Mouse (Mus musculus): ENCODE results near the gene Eif2a. TPM values are rescaled to one million over a fixed set of nuclear protein-coding genes. Genes with fewer than 3 reads are reported as not detected.
A peak's percentile ranks its signal among the peaks of the same experiment; 100 is the strongest.

Eif2a gene
- polyA plus RNA-seq, 1 experiment from 2014 or later: 47.1 TPM

- H3K36me3 ChIP-seq: no peaks in the 10 kb centered on the region
- no peak overlapping the region for H3K4me3 ChIP-seq
- H3K4me1 ChIP-seq: no peaks in the 10 kb centered on the region
- no peak overlapping the region for H3K9ac ChIP-seq (replicated peaks)
- H3K27ac ChIP-seq (replicated peaks): no peak overlapping the region
- H3K27me3 ChIP-seq: no peaks in the 10 kb centered on the region
- H3K4me2 ChIP-seq (replicated peaks): no peak overlapping the region
- H3K9me3 ChIP-seq: no peaks in the 10 kb centered on the region
- ATAC-seq (replicated peaks): no peak
Observed at GRCm38 (mm10) chr3:58511581-58511980, 14.0 kb upstream of the Eif2a start.

GRCm38 (mm10) chr3:58512740-58513139 lies 12.9 kb upstream of the Eif2a start:
- Histone ChIP-seq H3K9ac (replicated peaks) (no peak overlapping the region), H3K9me3 (no peaks in the 10 kb centered on the region), H3K27ac (replicated peaks) (no peak overlapping the region), H3K36me3 (no peaks in the 10 kb centered on the region), H3K4me3 (no peak overlapping the region), H3K4me2 (replicated peaks) (no peak overlapping the region), H3K27me3 (no peaks in the 10 kb centered on the region), H3K4me1 (no peaks in the 10 kb centered on the region)
- ATAC-seq (replicated peaks): no peak
- WGBS: 87% methylated on average over 3 of the region's 3 CpGs

GRCm38 (mm10) chr3:58513483-58513882 lies 12.1 kb upstream of the Eif2a start:
- WGBS: 88% methylated on average over 4 of the region's 4 CpGs
- Histone ChIP-seq H3K27ac (replicated peaks) (no peak overlapping the region), H3K4me2 (replicated peaks) (no peak overlapping the region), H3K27me3 (no peaks in the 10 kb centered on the region), H3K4me3 (no peak overlapping the region), H3K9ac (replicated peaks) (no peak overlapping the region), H3K4me1 (no peaks in the 10 kb centered on the region), H3K36me3 (no peaks in the 10 kb centered on the region), H3K9me3 (no peaks in the 10 kb centered on the region)
- ATAC-seq (replicated peaks): no peak

- Histone ChIP-seq H3K27ac (replicated peaks) (no peak overlapping the region), H3K4me2 (replicated peaks) (no peak overlapping the region), H3K9me3 (no peaks in the 10 kb centered on the region), H3K4me1 (no peaks in the 10 kb centered on the region), H3K36me3 (peaks cover 6% of the 10 kb centered on the region; the same call in 1 of the 2 replicates), H3K4me3 (no peak overlapping the region), H3K9ac (replicated peaks) (no peak overlapping the region), H3K27me3 (no peaks in the 10 kb centered on the region)
- no peak for ATAC-seq (replicated peaks)
- WGBS: 83% methylated on average over 1 of the region's 1 CpGs
Observed at GRCm38 (mm10) chr3:58515947-58516601, 9.5 kb upstream of the Eif2a start.

GRCm38 (mm10) chr3:58516602-58516976 lies 9.0 kb upstream of the Eif2a start:
- Histone ChIP-seq H3K36me3 (peaks cover 11% of the 10 kb centered on the region; the same call in 1 of the 2 replicates), H3K4me3 (no peak overlapping the region), H3K9me3 (no peaks in the 10 kb centered on the region), H3K4me2 (replicated peaks) (no peak overlapping the region), H3K27ac (replicated peaks) (no peak overlapping the region), H3K27me3 (no peaks in the 10 kb centered on the region), H3K4me1 (no peaks in the 10 kb centered on the region), H3K9ac (replicated peaks) (no peak overlapping the region)
- no peak for ATAC-seq (replicated peaks)
- WGBS: 82% methylated on average over 7 of the region's 7 CpGs

GRCm38 (mm10) chr3:58517258-58517657 lies 8.4 kb upstream of the Eif2a start:
- H3K27me3 ChIP-seq: no peaks in the 10 kb centered on the region
- no peak overlapping the region for H3K27ac ChIP-seq (replicated peaks)
- H3K36me3 ChIP-seq: peaks cover 14% of the 10 kb centered on the region; the same call in 1 of the 2 replicates
- H3K4me1 ChIP-seq: no peaks in the 10 kb centered on the region
- no peak overlapping the region for H3K4me2 ChIP-seq (replicated peaks)
- H3K4me3 ChIP-seq: no peak overlapping the region
- no peak overlapping the region for H3K9ac ChIP-seq (replicated peaks)
- ATAC-seq (replicated peaks): no peak
- 87% methylated on average over 5 of the region's 5 CpGs for WGBS
- H3K9me3 ChIP-seq: no peaks in the 10 kb centered on the region

GRCm38 (mm10) chr3:58517800-58518199 lies 7.8 kb upstream of the Eif2a start:
- Histone ChIP-seq H3K4me3 (no peak overlapping the region), H3K4me2 (replicated peaks) (no peak overlapping the region), H3K27ac (replicated peaks) (no peak overlapping the region), H3K9ac (replicated peaks) (no peak overlapping the region), H3K9me3 (no peaks in the 10 kb centered on the region), H3K27me3 (no peaks in the 10 kb centered on the region), H3K36me3 (peaks cover 19% of the 10 kb centered on the region), H3K4me1 (no peaks in the 10 kb centered on the region)
- ATAC-seq (replicated peaks): no peak
- WGBS: 81% methylated on average over 5 of the region's 5 CpGs

GRCm38 (mm10) chr3:58518962-58519361 lies 6.7 kb upstream of the Eif2a start:
- Histone ChIP-seq H3K27ac (replicated peaks) (no peak overlapping the region), H3K27me3 (no peaks in the 10 kb centered on the region), H3K4me1 (peaks cover 5% of the 10 kb centered on the region; the same call in 1 of the 2 replicates), H3K9ac (replicated peaks) (no peak overlapping the region), H3K36me3 (peaks cover 28% of the 10 kb centered on the region), H3K9me3 (no peaks in the 10 kb centered on the region), H3K4me2 (replicated peaks) (no peak overlapping the region), H3K4me3 (no peak overlapping the region)
- no peak for ATAC-seq (replicated peaks)
- WGBS: 93% methylated on average over 2 of the region's 2 CpGs

GRCm38 (mm10) chr3:58519536-58519935 lies 6.1 kb upstream of the Eif2a start:
- H3K4me2 ChIP-seq (replicated peaks): no peak overlapping the region
- 66% methylated on average over 3 of the region's 3 CpGs for WGBS
- H3K27me3 ChIP-seq: no peaks in the 10 kb centered on the region
- peaks cover 28% of the 10 kb centered on the region for H3K36me3 ChIP-seq
- H3K4me3 ChIP-seq: no peak overlapping the region
- H3K4me1 ChIP-seq: peaks cover 11% of the 10 kb centered on the region
- no peak for ATAC-seq (replicated peaks)
- H3K27ac ChIP-seq (replicated peaks): no peak overlapping the region
- H3K9me3 ChIP-seq: no peaks in the 10 kb centered on the region
- H3K9ac ChIP-seq (replicated peaks): no peak overlapping the region

- Histone ChIP-seq H3K4me2 (replicated peaks) (no peak overlapping the region), H3K27me3 (no peaks in the 10 kb centered on the region), H3K4me3 (no peak overlapping the region), H3K36me3 (peaks cover 28% of the 10 kb centered on the region), H3K9ac (replicated peaks) (no peak overlapping the region), H3K27ac (replicated peaks) (no peak overlapping the region), H3K4me1 (peaks cover 15% of the 10 kb centered on the region), H3K9me3 (no peaks in the 10 kb centered on the region)
- WGBS: 93% methylated on average over 6 of the region's 6 CpGs
- no peak for ATAC-seq (replicated peaks)
Observed at GRCm38 (mm10) chr3:58520286-58520685, 5.3 kb upstream of the Eif2a start.

GRCm38 (mm10) chr3:58521361-58521760 lies 4.3 kb upstream of the Eif2a start:
- H3K4me1 ChIP-seq: peaks cover 16% of the 10 kb centered on the region
- peaks cover 28% of the 10 kb centered on the region for H3K36me3 ChIP-seq
- H3K4me2 ChIP-seq (replicated peaks): no peak overlapping the region
- WGBS: 90% methylated on average over 2 of the region's 2 CpGs
- no peak overlapping the region for H3K27ac ChIP-seq (replicated peaks)
- no peaks in the 10 kb centered on the region for H3K27me3 ChIP-seq
- no peaks in the 10 kb centered on the region for H3K9me3 ChIP-seq
- H3K4me3 ChIP-seq: no peak overlapping the region
- no peak overlapping the region for H3K9ac ChIP-seq (replicated peaks)
- no peak for ATAC-seq (replicated peaks)

- H3K27me3 ChIP-seq: no peaks in the 10 kb centered on the region
- ATAC-seq (replicated peaks): no peak
- WGBS: 95% methylated on average over 3 of the region's 3 CpGs
- H3K9ac ChIP-seq (replicated peaks): no peak overlapping the region
- H3K4me1 ChIP-seq: peaks cover 26% of the 10 kb centered on the region
- no peak overlapping the region for H3K4me3 ChIP-seq
- peaks cover 28% of the 10 kb centered on the region for H3K36me3 ChIP-seq
- H3K27ac ChIP-seq (replicated peaks): no peak overlapping the region
- H3K4me2 ChIP-seq (replicated peaks): no peak overlapping the region
- no peaks in the 10 kb centered on the region for H3K9me3 ChIP-seq
Observed at GRCm38 (mm10) chr3:58523386-58523785, 2.2 kb upstream of the Eif2a start.

- Histone ChIP-seq H3K27ac (replicated peaks) (no peak overlapping the region), H3K36me3 (peaks cover 28% of the 10 kb centered on the region), H3K9ac (replicated peaks) (peak overlapping the region; percentile 90; the same call in 1 of the 2 replicates), H3K4me3 (peak overlapping the region; percentile 94), H3K27me3 (no peaks in the 10 kb centered on the region), H3K4me1 (peaks cover 26% of the 10 kb centered on the region), H3K4me2 (replicated peaks) (peak overlapping the region; percentile 84), H3K9me3 (no peaks in the 10 kb centered on the region)
- WGBS: 61% methylated on average over 4 of the region's 4 CpGs
- no peak for ATAC-seq (replicated peaks)
Observed at GRCm38 (mm10) chr3:58524246-58524645, 1.4 kb upstream of the Eif2a start.

Measured in forebrain, embryonic 15.5 days (tissue).